ENCODE assay signal across 7 mouse cellular contexts in genomic region chr9:48740098-48740505, GRCm38 (mm10).
DNase-seq lines count a peak whose midpoint lies in the region; ATAC-seq and TF ChIP-seq lines count a peak whose summit lies in the region.

No protein-coding gene starts in this region.

- 0 out of 2 replicates have a peak overlapping the region, but pooled peaks have one; percentile 3 for H3K4me3 ChIP-seq in embryonic facial prominence, embryonic 15.5 days (replicated peaks)
- peak overlapping the region; percentile 15; the same call in 1 of the 2 replicates for H3K4me3 ChIP-seq in heart, embryonic 10.5 days
- no peak overlapping the region for H3K4me3 ChIP-seq in kidney, embryonic 14.5 days (ENCODE audit: low read length)
- H3K4me3 ChIP-seq in limb, embryonic 13.5 days: no peak overlapping the region
- H3K4me3 ChIP-seq in midbrain, embryonic 16.5 days (ENCODE audit: low read depth, low read length): no peak overlapping the region
- no peak overlapping the region for H3K4me3 ChIP-seq in spleen, adult 2 months (ENCODE audit: extremely low read depth, insufficient read depth, insufficient read length)

- TF ChIP-seq CTCF in spleen, adult 2 months (IDR thresholded peaks at IDR 0.05; ENCODE audit: extremely low read depth, insufficient read depth, insufficient read length, insufficient replicate concordance): no peak

- H3K27ac ChIP-seq in embryonic facial prominence, embryonic 15.5 days (replicated peaks): peak overlapping the region; percentile 85
- 0 out of 2 replicates have a peak overlapping the region, but pooled peaks have one; percentile 56 for H3K27ac ChIP-seq in heart, embryonic 10.5 days
- no peak overlapping the region for H3K27ac ChIP-seq in kidney, embryonic 14.5 days (ENCODE audit: low read depth, low read length)
- peak overlapping the region; percentile 29; the same call in 1 of the 2 replicates for H3K27ac ChIP-seq in limb, embryonic 13.5 days
- H3K27ac ChIP-seq in midbrain, embryonic 16.5 days (ENCODE audit: low read length): peak overlapping the region; percentile 83
- peak overlapping the region; percentile 54 for H3K27ac ChIP-seq in spleen, adult 2 months (ENCODE audit: insufficient read depth, low read length)

- peak; percentile 81 to 93 for DNase-seq in adrenal gland, postnatal 4 days (ENCODE audit: low spot score in 2 of 2)
- peak; percentile 91 for DNase-seq in heart, embryonic 10.5 days (ENCODE audit: low spot score)
- DNase-seq in spleen, adult 2 months (ENCODE audit: low read depth in 1 of 2, low spot score in 2 of 2): peak; percentile 47 to 51

- H3K9me3 ChIP-seq in embryonic facial prominence, embryonic 15.5 days (replicated peaks): no peaks in the 10 kb centered on the region
- H3K9me3 ChIP-seq in heart, embryonic 10.5 days: no peaks in the 10 kb centered on the region
- H3K9me3 ChIP-seq in kidney, embryonic 14.5 days (ENCODE audit: control insufficient read depth, low read length): no peaks in the 10 kb centered on the region
- no peaks in the 10 kb centered on the region for H3K9me3 ChIP-seq in limb, embryonic 13.5 days
- H3K9me3 ChIP-seq in midbrain, embryonic 16.5 days (replicated peaks; ENCODE audit: control insufficient read depth, low read length, poor library complexity, severe bottlenecking): no peaks in the 10 kb centered on the region

- H3K27me3 ChIP-seq in embryonic facial prominence, embryonic 15.5 days: 0 out of 2 replicates have a peak, but pooled peaks cover 4% of the 10 kb centered on the region
- H3K27me3 ChIP-seq in heart, embryonic 10.5 days (ENCODE audit: insufficient read depth, poor library complexity, severe bottlenecking): peaks cover 8% of the 10 kb centered on the region; the same call in 1 of the 2 replicates
- H3K27me3 ChIP-seq in kidney, embryonic 14.5 days (ENCODE audit: control insufficient read depth, insufficient read depth, low read length): peaks cover 8% of the 10 kb centered on the region; the same call in 1 of the 2 replicates
- H3K27me3 ChIP-seq in limb, embryonic 13.5 days: peaks cover 49% of the 10 kb centered on the region
- H3K27me3 ChIP-seq in midbrain, embryonic 16.5 days (ENCODE audit: control insufficient read depth, insufficient read depth, low read depth, low read length): no peaks in the 10 kb centered on the region
- no peaks in the 10 kb centered on the region for H3K27me3 ChIP-seq in spleen, adult 2 months (ENCODE audit: control insufficient read depth, insufficient read depth, low read length)

- H3K36me3 ChIP-seq in embryonic facial prominence, embryonic 15.5 days: no peaks in the 10 kb centered on the region
- H3K36me3 ChIP-seq in heart, embryonic 10.5 days: no peaks in the 10 kb centered on the region
- H3K36me3 ChIP-seq in kidney, embryonic 14.5 days (ENCODE audit: control insufficient read depth, insufficient read depth, low read length): no peaks in the 10 kb centered on the region
- no peaks in the 10 kb centered on the region for H3K36me3 ChIP-seq in limb, embryonic 13.5 days
- H3K36me3 ChIP-seq in midbrain, embryonic 16.5 days (ENCODE audit: control insufficient read depth, insufficient read depth, low read length): no peaks in the 10 kb centered on the region
- no peaks in the 10 kb centered on the region for H3K36me3 ChIP-seq in spleen, adult 2 months (ENCODE audit: control insufficient read depth, insufficient read depth, low read length)

- peak; percentile 93 for ATAC-seq in embryonic facial prominence, embryonic 15.5 days (ENCODE audit: insufficient number of reproducible peaks, low FRiP score, low TSS enrichment, low read depth)
- ATAC-seq in kidney, embryonic 14.5 days (ENCODE audit: low FRiP score, low TSS enrichment): peak; percentile 89
- ATAC-seq in limb, embryonic 13.5 days (ENCODE audit: low FRiP score, low read depth): peak; percentile 90
- peak; percentile 86 for ATAC-seq in midbrain, embryonic 16.5 days

- under 1% methylated on average over 11 of the region's 11 CpGs for WGBS in embryonic facial prominence, embryonic 15.5 days
- WGBS in heart, embryonic 10.5 days: 40% methylated on average over 11 of the region's 11 CpGs
- WGBS in kidney, embryonic 14.5 days: 30% methylated on average over 11 of the region's 11 CpGs
- 18% methylated on average over 11 of the region's 11 CpGs for WGBS in limb, embryonic 13.5 days
- 24% methylated on average over 11 of the region's 11 CpGs for WGBS in midbrain, embryonic 16.5 days
- 6% methylated on average over 11 of the region's 11 CpGs for WGBS in spleen, adult 2 months

- H3K4me1 ChIP-seq in embryonic facial prominence, embryonic 15.5 days: peaks cover 56% of the 10 kb centered on the region
- peaks cover 48% of the 10 kb centered on the region for H3K4me1 ChIP-seq in heart, embryonic 10.5 days
- H3K4me1 ChIP-seq in kidney, embryonic 14.5 days (ENCODE audit: control insufficient read depth, insufficient read depth, low read length): peaks cover 37% of the 10 kb centered on the region
- peaks cover 65% of the 10 kb centered on the region for H3K4me1 ChIP-seq in limb, embryonic 13.5 days
- H3K4me1 ChIP-seq in midbrain, embryonic 16.5 days (ENCODE audit: control insufficient read depth, insufficient read depth, low read length): peaks cover 64% of the 10 kb centered on the region
- peaks cover 3% of the 10 kb centered on the region; the same call in 1 of the 2 replicates for H3K4me1 ChIP-seq in spleen, adult 2 months (ENCODE audit: control insufficient read depth, insufficient read depth, insufficient read length)

- H3K4me2 ChIP-seq in embryonic facial prominence, embryonic 15.5 days (replicated peaks): peak overlapping the region; percentile 15; the same call in 1 of the 2 replicates
- no peak overlapping the region for H3K4me2 ChIP-seq in kidney, embryonic 14.5 days (replicated peaks; ENCODE audit: low read depth, low read length)
- peak overlapping the region; percentile 47 for H3K4me2 ChIP-seq in limb, embryonic 13.5 days (replicated peaks)
- H3K4me2 ChIP-seq in midbrain, embryonic 16.5 days (ENCODE audit: low read length): 0 out of 2 replicates have a peak overlapping the region, but pooled peaks have one; percentile 25

- TF ChIP-seq POLR2A in spleen, adult 2 months (IDR thresholded peaks at IDR 0.05; ENCODE audit: low read depth, low read length): no peak

- no peak overlapping the region for H3K9ac ChIP-seq in embryonic facial prominence, embryonic 15.5 days
- H3K9ac ChIP-seq in kidney, embryonic 14.5 days (ENCODE audit: low read depth, low read length): no peak overlapping the region
- no peak overlapping the region for H3K9ac ChIP-seq in limb, embryonic 13.5 days
- 0 out of 2 replicates have a peak overlapping the region, but pooled peaks have one; percentile 20 for H3K9ac ChIP-seq in midbrain, embryonic 16.5 days (ENCODE audit: low read depth, low read length)

Comparison
In these comparisons a context has a peak if more than half of its experiments do, and no peak if none do; other contexts are left out.
1. H3K4me3 ChIP-seq: peak in embryonic facial prominence, embryonic 15.5 days (single experiment) and heart, embryonic 10.5 days (single experiment); none in kidney, embryonic 14.5 days (single experiment), limb, embryonic 13.5 days (single experiment), midbrain, embryonic 16.5 days (single experiment) and spleen, adult 2 months (single experiment).
2. Peak in every context shown above with its lines, with median percentiles within 50 percentile points of each other: DNase-seq and ATAC-seq.